Mouse (Mus musculus) heart, embryonic 13.5 days (tissue): ENCODE results near the gene Rab8b. TPM values are rescaled to one million over a fixed set of nuclear protein-coding genes. Genes with fewer than 3 reads are reported as not detected.

Source experiments
- ATAC-seq: fragments of 200-750 bp; cut with Nextera tagmentation; 2 replicates; pipeline ENCODE4 v1.8.0; 2017; ENCODE audit warnings: moderate TSS enrichment; ENCODE audit not compliant: insufficient number of reproducible peaks, low FRiP score, low TSS enrichment; ENCODE audit errors: extremely low read depth
- H3K27ac ChIP-seq: fragments of 300-500 bp; sonication (generic); replicated peaks from 2 replicates; pipeline ENCODE4 v1.5.1; 2015; ENCODE audit warnings: moderate library complexity, mild to moderate bottlenecking, inconsistent platforms
- H3K27me3 ChIP-seq: fragments of 300-500 bp; sonication (generic); replicated peaks from 2 replicates; pipeline ENCODE4 v1.6.1; 2015; ENCODE audit warnings: mild to moderate bottlenecking, inconsistent platforms
- H3K36me3 ChIP-seq: fragments of 300-500 bp; sonication (generic); 2 replicates; pipeline ENCODE4 v1.6.1; 2015; ENCODE audit warnings: mild to moderate bottlenecking, inconsistent platforms
- H3K4me1 ChIP-seq: fragments of 300-500 bp; sonication (generic); 2 replicates; pipeline ENCODE4 v1.6.1; 2015; ENCODE audit warnings: inconsistent platforms
- H3K4me2 ChIP-seq: fragments of 300-500 bp; sonication (generic); 2 replicates; pipeline ENCODE4 v1.6.1; 2015; ENCODE audit warnings: inconsistent platforms, mild to moderate bottlenecking, moderate library complexity
- H3K4me3 ChIP-seq: fragments of 300-500 bp; sonication (generic); 2 replicates; pipeline ENCODE4 v1.5.1; 2015; ENCODE audit warnings: moderate library complexity, mild to moderate bottlenecking, inconsistent platforms
- H3K9ac ChIP-seq: fragments of 300-500 bp; sonication (generic); 2 replicates; pipeline ENCODE4 v1.6.1; 2015; ENCODE audit warnings: inconsistent platforms, mild to moderate bottlenecking, moderate library complexity
- H3K9me3 ChIP-seq: fragments of 300-500 bp; sonication (generic); 2 replicates; pipeline ENCODE4 v1.6.1; 2016; ENCODE audit warnings: inconsistent platforms
- WGBS: fragments of 180-500 bp; shearing (Covaris S2); methylation state at CpG from one replicate; pipeline ENCODE4 v1.1.7; 2015; ENCODE audit warnings: mixed read lengths; 5-methylcytosine and 5-hydroxymethylcytosine counted together
- polyA plus RNA-seq: library from polyadenylated mRNA; unstranded; fragments of >200 nt; fragmentation: Nextera tagmentation; extraction: Ambion mirVana; gene quantifications from 2 replicates; pipeline ENCODE4 v1.2.1, GENCODE M21; 2015

Gene Rab8b
- polyA plus RNA-seq, 1 experiment from 2014 or later: 15.1 TPM

GRCm38 (mm10) chr9:66864708-66865107 is 54.8 kb downstream of the Rab8b start:
- 80% methylated on average over 3 of the region's 3 CpGs for WGBS
- peaks cover 15% of the 10 kb centered on the region for H3K36me3 ChIP-seq
- no peak overlapping the region for H3K4me2 ChIP-seq
- peaks cover 32% of the 10 kb centered on the region for H3K4me1 ChIP-seq
- H3K27me3 ChIP-seq: no peaks in the 10 kb centered on the region
- H3K9ac ChIP-seq: no peak overlapping the region
- H3K9me3 ChIP-seq: no peaks in the 10 kb centered on the region
- no peak overlapping the region for H3K4me3 ChIP-seq
- 0 out of 2 replicates have a peak overlapping the region, but pooled peaks have one; percentile 70 for H3K27ac ChIP-seq
- ATAC-seq: no peak

DNA sequence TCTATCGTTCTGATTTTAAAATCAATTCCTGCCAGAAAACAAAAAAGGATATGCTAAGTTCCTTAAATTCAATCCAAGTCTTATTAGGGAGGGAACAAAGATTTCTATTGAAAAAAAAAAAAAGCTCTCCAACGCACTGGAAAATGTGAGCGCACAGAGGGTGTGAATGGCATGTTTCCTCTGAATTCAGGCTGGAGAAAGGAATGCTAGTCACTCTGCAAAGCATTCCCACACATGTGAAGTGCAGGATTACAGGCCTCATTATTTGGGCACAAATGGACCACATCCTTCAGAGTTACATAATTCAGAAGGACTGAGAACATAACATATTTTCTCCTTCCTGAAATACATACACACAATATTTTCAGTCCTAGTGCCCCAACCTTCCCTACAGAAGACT is 56.0 kb downstream of the Rab8b start:
- H3K9ac ChIP-seq: 0 out of 2 replicates have a peak overlapping the region, but pooled peaks have one; percentile 0
- no peak for ATAC-seq
- H3K4me3 ChIP-seq: no peak overlapping the region
- peak overlapping the region; percentile 70 for H3K27ac ChIP-seq
- no peaks in the 10 kb centered on the region for H3K27me3 ChIP-seq
- 46% methylated on average over 3 of the region's 3 CpGs for WGBS
- H3K36me3 ChIP-seq: peaks cover 19% of the 10 kb centered on the region
- H3K4me1 ChIP-seq: peaks cover 36% of the 10 kb centered on the region
- H3K4me2 ChIP-seq: no peak overlapping the region
- H3K9me3 ChIP-seq: no peaks in the 10 kb centered on the region

DNA sequence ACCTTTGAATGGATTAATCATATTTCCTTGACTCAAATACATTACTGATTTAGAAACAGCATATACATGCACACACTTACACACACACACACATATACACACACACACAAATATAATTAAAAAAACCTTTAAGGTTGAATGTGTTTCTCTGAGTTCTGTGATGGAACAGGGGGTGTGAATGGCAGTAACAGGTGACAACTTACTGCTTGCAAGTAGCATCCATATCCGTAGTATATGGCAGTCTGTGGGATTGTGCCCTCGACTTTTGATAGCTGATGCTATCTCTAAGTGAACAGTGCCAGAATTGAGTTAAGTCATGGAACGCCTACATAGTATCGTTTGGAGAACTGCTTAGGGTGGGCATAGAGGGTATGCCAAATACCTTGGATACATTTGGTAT is 57.3 kb downstream of the Rab8b start:
- Histone ChIP-seq H3K4me2 (no peak overlapping the region), H3K4me1 (peaks cover 29% of the 10 kb centered on the region), H3K9ac (no peak overlapping the region), H3K4me3 (no peak overlapping the region), H3K36me3 (peaks cover 31% of the 10 kb centered on the region), H3K27me3 (no peaks in the 10 kb centered on the region), H3K9me3 (no peaks in the 10 kb centered on the region), H3K27ac (no peak overlapping the region)
- no peak for ATAC-seq
- WGBS: 82% methylated on average over 4 of the region's 4 CpGs

DNA sequence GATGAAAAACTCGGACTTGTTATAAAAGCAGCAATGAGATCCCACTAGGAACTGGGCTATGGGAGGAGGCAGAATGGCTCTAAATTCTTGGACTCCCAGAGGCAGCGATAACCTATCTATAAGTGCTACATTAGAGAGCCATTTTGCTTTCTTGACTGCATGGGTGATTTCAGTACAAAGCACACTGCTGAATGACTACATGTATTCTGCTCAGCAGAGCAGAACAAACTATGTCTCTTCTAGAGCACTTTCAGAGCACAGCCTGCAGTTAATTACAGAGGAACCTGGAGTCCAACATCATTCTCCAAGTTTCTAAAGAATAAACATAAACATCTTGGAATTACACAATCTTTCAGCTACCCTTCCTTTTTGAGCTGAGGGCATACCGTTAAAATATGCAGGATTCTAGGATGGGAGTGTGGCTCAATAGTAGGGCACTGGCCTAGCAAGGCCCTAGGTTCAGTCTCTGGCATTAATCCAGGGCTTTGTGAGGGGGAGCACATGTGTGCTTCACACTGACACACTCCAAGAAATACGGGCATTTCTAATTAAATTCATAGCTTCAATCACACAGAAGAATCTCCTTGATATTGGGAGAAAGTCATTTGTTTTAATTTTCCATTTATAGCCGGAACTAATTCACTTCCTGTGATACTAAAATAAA is 58.3 kb downstream of the Rab8b start:
- no peak for ATAC-seq
- H3K36me3 ChIP-seq: peaks cover 32% of the 10 kb centered on the region
- H3K4me1 ChIP-seq: peaks cover 29% of the 10 kb centered on the region
- H3K4me3 ChIP-seq: no peak overlapping the region
- H3K27me3 ChIP-seq: no peaks in the 10 kb centered on the region
- 77% methylated on average over 5 of the region's 5 CpGs for WGBS
- H3K4me2 ChIP-seq: no peak overlapping the region
- H3K27ac ChIP-seq: no peak overlapping the region
- H3K9ac ChIP-seq: no peak overlapping the region
- no peaks in the 10 kb centered on the region for H3K9me3 ChIP-seq

GRCm38 (mm10) chr9:66859523-66859922 is 60.0 kb downstream of the Rab8b start:
- Histone ChIP-seq H3K9ac (no peak overlapping the region), H3K4me1 (peaks cover 28% of the 10 kb centered on the region), H3K27me3 (no peaks in the 10 kb centered on the region), H3K4me2 (no peak overlapping the region), H3K9me3 (no peaks in the 10 kb centered on the region), H3K4me3 (no peak overlapping the region), H3K36me3 (peaks cover 32% of the 10 kb centered on the region), H3K27ac (no peak overlapping the region)
- no peak for ATAC-seq
- 83% methylated on average over 5 of the region's 5 CpGs for WGBS

DNA sequence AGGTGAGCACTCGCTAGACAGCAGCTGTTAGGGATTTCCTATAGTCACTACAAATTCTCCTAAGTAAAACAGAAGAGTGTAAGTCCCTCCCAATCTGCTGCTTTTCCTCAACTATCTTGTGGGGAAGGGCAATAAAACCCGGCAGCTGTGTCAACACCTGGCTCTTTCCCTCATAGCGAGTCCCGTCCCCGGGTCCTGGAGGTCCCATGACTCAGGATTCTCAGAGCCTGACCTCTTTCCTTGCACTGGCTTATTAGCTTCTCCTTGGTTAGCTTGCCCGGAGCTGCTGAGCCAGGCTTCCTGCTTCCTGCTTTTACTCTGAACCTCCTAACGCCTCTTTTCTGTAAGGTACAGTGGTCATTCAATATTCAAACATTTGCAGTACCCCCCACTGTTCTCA is 63.6 kb downstream of the Rab8b start:
- Histone ChIP-seq H3K4me2 (no peak overlapping the region), H3K36me3 (peaks cover 32% of the 10 kb centered on the region), H3K27me3 (no peaks in the 10 kb centered on the region), H3K4me3 (no peak overlapping the region), H3K9ac (no peak overlapping the region), H3K27ac (no peak overlapping the region), H3K4me1 (peaks cover 22% of the 10 kb centered on the region), H3K9me3 (no peaks in the 10 kb centered on the region)
- whole genome bisulfite sequencing: 56% methylated on average over 7 of the region's 7 CpGs
- ATAC-seq: no peak

- no peaks in the 10 kb centered on the region for H3K9me3 ChIP-seq
- no peaks in the 10 kb centered on the region for H3K27me3 ChIP-seq
- H3K4me2 ChIP-seq: no peak overlapping the region
- H3K27ac ChIP-seq: no peak overlapping the region
- peaks cover 20% of the 10 kb centered on the region for H3K4me1 ChIP-seq
- H3K4me3 ChIP-seq: no peak overlapping the region
- 29% methylated on average over 6 of the region's 6 CpGs for WGBS
- H3K9ac ChIP-seq: no peak overlapping the region
- peaks cover 26% of the 10 kb centered on the region for H3K36me3 ChIP-seq
- ATAC-seq: no peak
Observed at GRCm38 (mm10) chr9:66852592-66852991, 66.9 kb downstream of the Rab8b start.

DNA sequence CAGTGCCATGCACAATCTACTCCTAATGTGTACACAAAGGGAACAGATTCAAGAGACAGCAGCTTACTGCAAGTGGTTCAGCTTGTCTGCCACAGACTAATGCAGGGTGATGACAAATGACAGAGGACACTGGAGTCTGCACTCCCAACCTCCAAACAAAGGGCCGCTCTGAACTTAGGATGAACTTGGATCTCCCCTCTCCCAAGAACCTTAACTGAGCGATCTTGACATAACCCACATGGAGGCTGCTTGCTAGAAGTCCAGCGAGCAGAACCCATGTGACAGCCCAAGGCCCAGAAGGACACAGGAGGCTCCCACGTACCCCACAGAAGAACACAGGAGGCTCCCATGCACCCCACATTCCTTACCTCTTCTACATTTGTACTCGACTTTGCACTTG is 68.5 kb downstream of the Rab8b start:
- ATAC-seq: no peak
- Histone ChIP-seq H3K4me2 (no peak overlapping the region), H3K4me1 (peaks cover 20% of the 10 kb centered on the region), H3K9me3 (no peaks in the 10 kb centered on the region), H3K36me3 (peaks cover 37% of the 10 kb centered on the region), H3K27me3 (no peaks in the 10 kb centered on the region), H3K9ac (no peak overlapping the region; the same call in 1 of the 2 replicates), H3K27ac (peak overlapping the region; percentile 25), H3K4me3 (no peak overlapping the region)
- 40% methylated on average over 5 of the region's 5 CpGs for WGBS

GRCm38 (mm10) chr9:66846822-66847221 is 72.7 kb downstream of the Rab8b start:
- Histone ChIP-seq H3K36me3 (peaks cover 43% of the 10 kb centered on the region), H3K9me3 (no peaks in the 10 kb centered on the region), H3K4me2 (no peak overlapping the region), H3K9ac (no peak overlapping the region), H3K4me1 (peaks cover 15% of the 10 kb centered on the region), H3K27me3 (no peaks in the 10 kb centered on the region), H3K27ac (no peak overlapping the region), H3K4me3 (no peak overlapping the region)
- ATAC-seq: no peak
- WGBS: 89% methylated on average over 5 of the region's 5 CpGs

DNA sequence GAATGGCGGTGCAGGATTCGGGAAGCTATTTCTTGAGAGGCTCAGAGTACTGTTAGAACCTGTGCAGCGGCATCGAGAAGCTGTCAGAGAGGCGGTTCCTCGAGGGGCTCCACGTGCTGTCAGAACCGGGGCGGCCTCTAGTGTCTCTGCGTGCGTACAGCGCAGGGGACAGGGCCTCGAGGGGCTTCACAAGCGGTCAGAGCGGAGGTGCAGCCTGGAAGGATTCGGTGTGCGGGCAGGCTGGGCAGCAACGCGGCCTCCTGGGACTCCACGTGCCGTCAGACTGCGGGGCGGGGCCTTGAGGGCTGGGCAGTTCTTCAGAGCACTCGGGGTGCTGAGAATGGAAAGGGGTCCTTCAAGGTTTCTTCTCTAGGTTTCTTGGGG is 84.4 kb downstream of the Rab8b start:
- no peaks in the 10 kb centered on the region for H3K36me3 ChIP-seq
- WGBS: 0% methylated on average over 24 of the region's 24 CpGs
- H3K27me3 ChIP-seq: 0 out of 2 replicates have a peak, but pooled peaks cover 5% of the 10 kb centered on the region
- peak overlapping the region; percentile 69 for H3K4me3 ChIP-seq
- peak; percentile 22 for ATAC-seq
- H3K9me3 ChIP-seq: no peaks in the 10 kb centered on the region
- H3K4me2 ChIP-seq: peak overlapping the region; percentile 100
- H3K9ac ChIP-seq: peak overlapping the region; percentile 77
- H3K27ac ChIP-seq: no peak overlapping the region
- peaks cover 17% of the 10 kb centered on the region for H3K4me1 ChIP-seq

- ATAC-seq: peak; percentile 100
- Histone ChIP-seq H3K9me3 (no peaks in the 10 kb centered on the region), H3K36me3 (no peaks in the 10 kb centered on the region), H3K9ac (peak within 1 kb of the TSS; percentile 77), H3K4me2 (peak within 1 kb of the TSS; percentile 100), H3K27ac (no peak within 1 kb of the TSS), H3K4me3 (peak within 1 kb of the TSS; percentile 69), H3K4me1 (peaks cover 17% of the 10 kb centered on the region), H3K27me3 (0 out of 2 replicates have a peak, but pooled peaks cover 5% of the 10 kb centered on the region)
- WGBS: under 1% methylated on average over 58 of the region's 58 CpGs
Observed at GRCm38 (mm10) chr9:66834318-66835096, 85.0 kb downstream of the Rab8b start, which contains the start of gene Aph1c. TSS of gene Aph1c (minus strand) at chr9:66834726.
